In the genomic region with DNA sequence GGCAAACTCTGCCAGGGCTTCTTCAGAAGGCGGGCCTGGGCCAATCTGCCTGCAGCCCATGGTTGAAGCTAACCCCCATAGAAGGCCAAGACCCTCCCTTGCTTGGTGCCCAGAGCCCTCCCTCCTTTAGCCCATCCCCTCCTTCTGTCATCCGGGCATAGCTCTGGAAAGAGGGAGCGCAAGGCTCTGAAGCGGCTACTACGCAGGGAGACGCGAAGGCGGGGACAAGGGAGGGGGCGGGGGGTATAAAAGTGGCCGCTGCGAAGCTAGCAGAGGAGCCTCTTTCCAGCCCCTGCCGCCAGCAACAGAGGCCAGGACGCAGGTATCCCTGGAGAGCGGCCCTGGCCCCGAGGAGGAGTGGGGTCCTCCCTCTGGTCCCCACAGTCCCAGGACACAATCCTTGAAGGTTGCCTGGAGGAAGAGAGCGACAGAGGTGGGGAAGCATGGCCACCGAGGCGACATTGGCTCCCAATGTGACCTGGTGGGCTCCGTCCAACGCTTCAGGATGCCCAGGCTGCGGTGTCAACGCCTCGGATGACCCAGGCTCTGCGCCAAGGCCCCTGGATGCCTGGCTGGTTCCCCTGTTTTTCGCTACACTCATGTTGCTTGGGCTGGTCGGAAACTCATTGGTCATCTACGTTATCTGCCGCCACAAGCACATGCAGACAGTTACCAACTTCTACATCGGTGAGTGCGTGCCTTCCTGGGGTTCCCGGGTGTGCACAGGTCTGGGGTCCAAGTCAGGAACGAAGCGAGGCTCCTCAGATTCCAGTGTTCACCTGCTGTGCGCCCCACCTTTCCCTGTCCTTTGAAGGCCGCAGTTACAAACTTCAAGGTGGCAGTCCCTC, we compare ENCODE assay signal across 9 mouse cellular contexts. TPM values are rescaled to one million over a fixed set of nuclear protein-coding genes. Genes with fewer than 3 reads are reported as not detected.
DNase-seq lines count a peak whose midpoint lies in the region; ATAC-seq and TF ChIP-seq lines count a peak whose summit lies in the region.
"Had no signal": no experiment of that assay in that cellular context is flagged by ENCODE, and none has a peak within 500 bp of the region (broad histone marks: within the 10 kb centered on the region; RNA-seq: fewer than 3 reads in every experiment).

No protein-coding gene starts in this region.

- H3K4me1 ChIP-seq in lung, adult 2 months (ENCODE audit: control insufficient read depth, insufficient read depth, low read length): peaks cover 13% of the 10 kb centered on the region
- H3K4me1 ChIP-seq in liver, embryonic 16.5 days (ENCODE audit: control insufficient read depth, low read depth, low read length): peaks cover 65% of the 10 kb centered on the region
- H3K4me1 ChIP-seq in stomach, postnatal 0 days (replicated peaks; ENCODE audit: control insufficient read depth, insufficient read depth): peaks cover 3% of the 10 kb centered on the region; the same call in 1 of the 2 replicates

- no peaks in the 10 kb centered on the region for H3K9me3 ChIP-seq in liver, embryonic 16.5 days (replicated peaks; ENCODE audit: control insufficient read depth, low read length)
- H3K9me3 ChIP-seq in stomach, postnatal 0 days (ENCODE audit: control insufficient read depth, low read length): no peaks in the 10 kb centered on the region

- H3K4me2 ChIP-seq in liver, embryonic 16.5 days (ENCODE audit: low read depth, low read length): peak overlapping the region; percentile 17; the same call in 1 of the 2 replicates
- H3K4me2 ChIP-seq in stomach, postnatal 0 days (replicated peaks; ENCODE audit: low read depth): peak overlapping the region; percentile 44

- H3K4me3 ChIP-seq in lung, adult 2 months (replicated peaks; ENCODE audit: extremely low read depth, low read depth, low read length): peak overlapping the region; percentile 55
- H3K4me3 ChIP-seq in liver, embryonic 16.5 days (ENCODE audit: low read depth, low read length): no peak overlapping the region
- H3K4me3 ChIP-seq in stomach, postnatal 0 days (ENCODE audit: low read depth, low read length): peak overlapping the region; percentile 15; the same call in 1 of the 2 replicates

- TF ChIP-seq EP300 in stomach, postnatal 0 days (optimal IDR thresholded peaks at IDR 0.05): no peak

- H3K9ac ChIP-seq in liver, embryonic 16.5 days (ENCODE audit: low read depth, low read length): no peak overlapping the region; the same call in 1 of the 2 replicates
- H3K9ac ChIP-seq in stomach, postnatal 0 days (ENCODE audit: low read length): no peak overlapping the region

- peaks cover 61% of the 10 kb centered on the region for H3K27me3 ChIP-seq in liver, embryonic 16.5 days (ENCODE audit: control insufficient read depth, insufficient read depth, low read depth, low read length)
- peaks cover 2% of the 10 kb centered on the region; the same call in 1 of the 2 replicates for H3K27me3 ChIP-seq in stomach, postnatal 0 days (ENCODE audit: control insufficient read depth, insufficient read depth, low read length)

- H3K27ac ChIP-seq in liver, embryonic 16.5 days (ENCODE audit: low read length): no peak overlapping the region
- H3K27ac ChIP-seq in stomach, postnatal 0 days (replicated peaks): no peak overlapping the region
- H3K27ac ChIP-seq: macrophage had no signal

- DNase-seq in cerebellum, postnatal 4 days (ENCODE audit: low spot score in 2 of 2): no peak
- no peak for DNase-seq in lung, adult 2 months
- no peak for DNase-seq in lung, postnatal 25 days (ENCODE audit: low spot score)
- no peak for DNase-seq in stomach, postnatal 0 days (ENCODE audit: low spot score)
- no peak for DNase-seq in frontal cortex, postnatal 36 days (ENCODE audit: low spot score in 2 of 2)
- no peak for DNase-seq in B cell, adult 2 months

- WGBS in lung, adult 2 months: 22% methylated on average over 35 of the region's 35 CpGs
- WGBS in liver, embryonic 16.5 days (ENCODE audit: insufficient replicate concordance): 13% methylated on average over 35 of the region's 35 CpGs
- WGBS in stomach, postnatal 0 days: 18% methylated on average over 33 of the region's 35 CpGs

- H3K36me3 ChIP-seq in liver, embryonic 16.5 days (ENCODE audit: control insufficient read depth, insufficient read depth): no peaks in the 10 kb centered on the region
- H3K36me3 ChIP-seq in stomach, postnatal 0 days (ENCODE audit: control insufficient read depth, insufficient read depth, low read length): no peaks in the 10 kb centered on the region

- 0 out of 2 replicates have a peak, but pooled peaks have one; percentile 26 for ATAC-seq in cerebellum, adult (ENCODE audit: insufficient number of reproducible peaks, low FRiP score, low TSS enrichment)
- ATAC-seq in liver, embryonic 16.5 days (ENCODE audit: low read depth): no peak
- no peak for ATAC-seq in stomach, postnatal 0 days (ENCODE audit: low FRiP score, low TSS enrichment)

- TF ChIP-seq CTCF in lung, adult 2 months (IDR thresholded peaks at IDR 0.05; ENCODE audit: insufficient read depth, low read length): no peak
- no peak for TF ChIP-seq CTCF in stomach, postnatal 0 days (IDR thresholded peaks at IDR 0.05; ENCODE audit: low read depth)

- peak; percentile 48; the same call in 1 of the 2 replicates for TF ChIP-seq POLR2A in lung, adult 2 months (IDR thresholded peaks at IDR 0.05; ENCODE audit: borderline replicate concordance, extremely low read depth, low read depth, low read length)

RNA-seq across cellular contexts. Expression of a gene that starts 1.7 kb away (rescaled TPM):
- polyA plus RNA-seq in lung, adult 2 months (2012; rRNA removed): 20.9 and 24.4 TPM in 2 replicates
- 0.18 and 0.20 TPM in 2 replicates for polyA plus RNA-seq in liver, embryonic 16.5 days (2015; fragmentation: Nextera tagmentation; extraction: Ambion mirVana)
- 0.79 and 0.99 TPM in 2 replicates for polyA plus RNA-seq in stomach, postnatal 0 days (2015; fragmentation: Nextera tagmentation; extraction: Ambion mirVana)

RNA-seq across cellular contexts. Expression of a gene that starts 2.6 kb away (rescaled TPM):
- 129 and 162 TPM in 2 replicates for polyA plus RNA-seq in lung, adult 2 months (2012; rRNA removed)
- 47.1 and 49.3 TPM in 2 replicates for polyA plus RNA-seq in liver, embryonic 16.5 days (2015; fragmentation: Nextera tagmentation; extraction: Ambion mirVana)
- 160 and 174 TPM in 2 replicates for polyA plus RNA-seq in stomach, postnatal 0 days (2015; fragmentation: Nextera tagmentation; extraction: Ambion mirVana)

RNA-seq across cellular contexts. Expression of a gene that starts 7.8 kb away (rescaled TPM):
- polyA plus RNA-seq in lung, adult 2 months (2012; rRNA removed): not detected in 2 replicates
- polyA plus RNA-seq in liver, embryonic 16.5 days (2015; fragmentation: Nextera tagmentation; extraction: Ambion mirVana): 2.5 TPM in 1 of 2 replicates, not detected in the other
- 8.9 and 18.0 TPM in 2 replicates for polyA plus RNA-seq in stomach, postnatal 0 days (2015; fragmentation: Nextera tagmentation; extraction: Ambion mirVana)

RNA-seq across cellular contexts. Expression of a gene that starts 8.4 kb away (rescaled TPM):
- polyA plus RNA-seq in lung, adult 2 months (2012; rRNA removed): 7.8 and 8.6 TPM in 2 replicates
- polyA plus RNA-seq in liver, embryonic 16.5 days (2015; fragmentation: Nextera tagmentation; extraction: Ambion mirVana): 5.1 and 5.8 TPM in 2 replicates
- polyA plus RNA-seq in stomach, postnatal 0 days (2015; fragmentation: Nextera tagmentation; extraction: Ambion mirVana): 3.2 and 3.5 TPM in 2 replicates

RNA-seq across cellular contexts. Expression of a gene that starts 9.7 kb away (rescaled TPM):
- polyA plus RNA-seq in lung, adult 2 months (2012; rRNA removed): 76.2 and 79.1 TPM in 2 replicates
- 14.7 and 15.3 TPM in 2 replicates for polyA plus RNA-seq in liver, embryonic 16.5 days (2015; fragmentation: Nextera tagmentation; extraction: Ambion mirVana)
- polyA plus RNA-seq in stomach, postnatal 0 days (2015; fragmentation: Nextera tagmentation; extraction: Ambion mirVana): 25.6 and 29.7 TPM in 2 replicates

Comparison
In these comparisons a context has a peak if more than half of its experiments do, and no peak if none do; other contexts are left out.
1. RNA of a gene that starts 1.7 kb away (polyA plus RNA-seq): 20.9 to 24.4 TPM in lung, adult 2 months; 0.79 to 0.99 TPM in stomach, postnatal 0 days and 0.18 to 0.20 TPM in liver, embryonic 16.5 days; every median in the first group is over 10 times any median in the second.